Mouse (Mus musculus): ENCODE measurements around the gene Serpina3m. TPM values are rescaled to one million over a fixed set of nuclear protein-coding genes. Genes with fewer than 3 reads are reported as not detected.

The Serpina3m gene
- total RNA-seq, 2 experiments from 2014 or later: not detected

Other genes with a start within 250 kb of the Serpina3m start
- not detected in 2 replicates for gene Serpina5, start 237.4 kb upstream of the Serpina3m start, total RNA-seq (2015)
- not detected in 2 replicates for gene Serpina5, start 237.4 kb upstream of the Serpina3m start, total RNA-seq (2017)
- gene Serpina3a, start 225.8 kb upstream of the Serpina3m start, total RNA-seq (2015): not detected in 2 replicates
- gene Serpina3a, start 225.8 kb upstream of the Serpina3m start, total RNA-seq (2017): not detected in 2 replicates
- gene Serpina3b, start 210.5 kb upstream of the Serpina3m start, total RNA-seq (2015): not detected in 2 replicates
- gene Serpina3b, start 210.5 kb upstream of the Serpina3m start, total RNA-seq (2017): not detected in 2 replicates
- not detected in 2 replicates for gene Serpina3c, start 184.6 kb upstream of the Serpina3m start, total RNA-seq (2015)
- not detected in 2 replicates for gene Serpina3c, start 184.6 kb upstream of the Serpina3m start, total RNA-seq (2017)
- gene Serpina3f, start 123.9 kb upstream of the Serpina3m start, total RNA-seq (2015): 1.7 and 2.1 TPM in 2 replicates
- 1.2 and 1.4 TPM in 2 replicates for gene Serpina3f, start 123.9 kb upstream of the Serpina3m start, total RNA-seq (2017)
- gene Serpina3g, start 102.2 kb upstream of the Serpina3m start, total RNA-seq (2015): 14.9 and 26.9 TPM in 2 replicates
- gene Serpina3g, start 102.2 kb upstream of the Serpina3m start, total RNA-seq (2017): 17.9 and 22.6 TPM in 2 replicates
- not detected in 2 replicates for gene Serpina3i, start 75.4 kb upstream of the Serpina3m start, total RNA-seq (2015)
- not detected in 2 replicates for gene Serpina3i, start 75.4 kb upstream of the Serpina3m start, total RNA-seq (2017)
- gene Serpina3j, start 23.9 kb upstream of the Serpina3m start, total RNA-seq (2015): not detected in 2 replicates
- gene Serpina3j, start 23.9 kb upstream of the Serpina3m start, total RNA-seq (2017): not detected in 2 replicates
- gene Serpina3k, start within 50 bp of the Serpina3m start, total RNA-seq (2015): not detected in 2 replicates
- not detected in 2 replicates for gene Serpina3k, start within 50 bp of the Serpina3m start, total RNA-seq (2017)
- not detected in 2 replicates for gene Serpina3n, start 68.2 kb downstream of the Serpina3m start, total RNA-seq (2015)
- gene Serpina3n, start 68.2 kb downstream of the Serpina3m start, total RNA-seq (2017): not detected in 2 replicates
- not detected in 2 replicates for gene Gsc, start 134.8 kb downstream of the Serpina3m start, total RNA-seq (2015)
- gene Gsc, start 134.8 kb downstream of the Serpina3m start, total RNA-seq (2017): not detected in 2 replicates